Mouse (Mus musculus): Measurements from ENCODE around the gene Slc47a1. TPM values are rescaled to one million over a fixed set of nuclear protein-coding genes. Genes with fewer than 3 reads are reported as not detected.
A peak's percentile ranks its signal among the peaks of the same experiment; 100 is the strongest.

The Slc47a1 gene
- polyA plus RNA-seq, 1 experiment from 2014 or later = 0.11 TPM

- 63% methylated on average over 6 of the region's 6 CpGs for WGBS
Measured at GRCm38 (mm10) chr11:61388012-61388411, 9.9 kb upstream of the Slc47a1 start.

DNA sequence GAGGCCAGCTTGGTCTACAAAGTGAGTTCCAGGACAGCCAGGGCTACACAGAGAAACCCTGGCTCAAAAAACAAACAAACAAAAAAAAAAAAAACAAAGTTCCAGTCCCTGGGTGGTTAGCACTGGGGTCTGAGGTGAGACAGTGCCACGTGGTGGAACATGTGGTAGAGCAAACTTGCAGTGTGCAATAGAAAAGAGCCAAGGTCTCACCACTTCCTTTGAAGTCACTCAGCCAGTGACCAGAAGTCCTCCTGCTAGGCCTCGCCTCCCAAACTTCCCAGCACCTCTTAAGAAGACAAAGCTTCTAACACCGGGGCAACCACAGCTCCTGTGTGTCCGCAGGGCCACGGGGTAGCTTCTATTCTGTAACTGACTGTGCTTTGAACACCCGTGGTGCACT lies 9.1 kb upstream of the Slc47a1 start:
- ATAC-seq (replicated peaks; ENCODE audit: low FRiP score) = no peak

More at GRCm38 (mm10) chr11:61388012-61388411, 9.9 kb upstream of the Slc47a1 start:
- Histone ChIP-seq H3K9me3 (ENCODE audit: control insufficient read depth, low read length) (no peaks in the 10 kb centered on the region), H3K4me3 (ENCODE audit: low read depth, low read length) (no peak overlapping the region), H3K9ac (ENCODE audit: low read length) (no peak overlapping the region), H3K36me3 (ENCODE audit: control insufficient read depth, insufficient read depth, low read length) (no peaks in the 10 kb centered on the region), H3K27ac (ENCODE audit: low read depth, low read length) (no peak overlapping the region), H3K4me1 (replicated peaks; ENCODE audit: control insufficient read depth, insufficient read depth, low read length) (no peaks in the 10 kb centered on the region), H3K27me3 (ENCODE audit: control insufficient read depth, insufficient read depth, low read length) (no peaks in the 10 kb centered on the region), H3K4me2 (ENCODE audit: low read depth, low read length, severe bottlenecking) (no peak overlapping the region)
- peak; percentile 68 for DNase-seq (ENCODE audit: low spot score)
- no peak for ATAC-seq (replicated peaks; ENCODE audit: low FRiP score)

GRCm38 (mm10) chr11:61385725-61386124 lies 7.6 kb upstream of the Slc47a1 start:
- no peak for ATAC-seq (replicated peaks; ENCODE audit: low FRiP score)
- H3K27me3 ChIP-seq (ENCODE audit: control insufficient read depth, insufficient read depth, low read length) = no peaks in the 10 kb centered on the region
- H3K9ac ChIP-seq (ENCODE audit: low read length) = no peak overlapping the region
- no peak for DNase-seq (ENCODE audit: low spot score)
- no peak overlapping the region for H3K27ac ChIP-seq (ENCODE audit: low read depth, low read length)
- 88% methylated on average over 4 of the region's 4 CpGs for WGBS
- no peak overlapping the region for H3K4me3 ChIP-seq (ENCODE audit: low read depth, low read length)
- H3K4me1 ChIP-seq (replicated peaks; ENCODE audit: control insufficient read depth, insufficient read depth, low read length) = no peaks in the 10 kb centered on the region
- no peaks in the 10 kb centered on the region for H3K36me3 ChIP-seq (ENCODE audit: control insufficient read depth, insufficient read depth, low read length)
- no peak overlapping the region for H3K4me2 ChIP-seq (ENCODE audit: low read depth, low read length, severe bottlenecking)
- no peaks in the 10 kb centered on the region for H3K9me3 ChIP-seq (ENCODE audit: control insufficient read depth, low read length)

More for the DNA sequence above, 9.1 kb upstream of the Slc47a1 start:
- Histone ChIP-seq H3K9me3 (ENCODE audit: control insufficient read depth, low read length) (no peaks in the 10 kb centered on the region), H3K27ac (ENCODE audit: low read depth, low read length) (no peak overlapping the region), H3K4me2 (ENCODE audit: low read depth, low read length, severe bottlenecking) (no peak overlapping the region), H3K9ac (ENCODE audit: low read length) (no peak overlapping the region), H3K36me3 (ENCODE audit: control insufficient read depth, insufficient read depth, low read length) (no peaks in the 10 kb centered on the region), H3K4me3 (ENCODE audit: low read depth, low read length) (no peak overlapping the region), H3K27me3 (ENCODE audit: control insufficient read depth, insufficient read depth, low read length) (no peaks in the 10 kb centered on the region), H3K4me1 (replicated peaks; ENCODE audit: control insufficient read depth, insufficient read depth, low read length) (no peaks in the 10 kb centered on the region)
- WGBS = 73% methylated on average over 6 of the region's 6 CpGs
- DNase-seq (ENCODE audit: low spot score) = no peak

- Histone ChIP-seq H3K9ac (ENCODE audit: low read length) (no peak overlapping the region), H3K4me1 (replicated peaks; ENCODE audit: control insufficient read depth, insufficient read depth, low read length) (peaks cover 4% of the 10 kb centered on the region), H3K4me3 (ENCODE audit: low read depth, low read length) (no peak overlapping the region), H3K27ac (ENCODE audit: low read depth, low read length) (no peak overlapping the region), H3K36me3 (ENCODE audit: control insufficient read depth, insufficient read depth, low read length) (no peaks in the 10 kb centered on the region), H3K27me3 (ENCODE audit: control insufficient read depth, insufficient read depth, low read length) (peaks cover 17% of the 10 kb centered on the region), H3K9me3 (ENCODE audit: control insufficient read depth, low read length) (no peaks in the 10 kb centered on the region), H3K4me2 (ENCODE audit: low read depth, low read length, severe bottlenecking) (no peak overlapping the region)
- no peak for ATAC-seq (replicated peaks; ENCODE audit: low FRiP score)
- 90% methylated on average over 1 of the region's 1 CpGs for WGBS
- DNase-seq (ENCODE audit: low spot score) = no peak
Measured at GRCm38 (mm10) chr11:61381272-61381671, 3.1 kb upstream of the Slc47a1 start.

DNA sequence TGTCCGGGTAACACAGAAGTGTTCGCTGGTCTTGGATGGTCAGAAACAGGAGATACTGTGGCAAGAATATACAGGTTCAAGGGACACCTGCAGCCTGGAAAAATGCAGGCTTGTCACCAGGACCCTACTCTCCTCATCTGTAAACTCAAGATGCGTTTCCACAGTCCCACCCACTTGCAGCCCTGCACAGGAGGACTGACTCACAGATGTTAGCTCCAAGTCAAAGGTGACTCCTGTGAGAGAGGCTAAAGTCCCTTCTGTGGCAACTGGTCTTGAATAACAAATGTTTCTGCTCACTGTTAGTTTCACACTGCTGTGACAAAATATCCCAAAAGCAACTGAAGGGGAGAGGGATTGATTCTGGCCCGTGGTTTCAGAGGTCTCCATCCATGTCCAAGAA lies 506 bp upstream of the Slc47a1 start:
- H3K27ac ChIP-seq (ENCODE audit: low read depth, low read length) = no peak overlapping the region
- 74% methylated on average over 4 of the region's 4 CpGs for WGBS
- no peaks in the 10 kb centered on the region for H3K9me3 ChIP-seq (ENCODE audit: control insufficient read depth, low read length)
- H3K36me3 ChIP-seq (ENCODE audit: control insufficient read depth, insufficient read depth, low read length) = no peaks in the 10 kb centered on the region
- H3K9ac ChIP-seq (ENCODE audit: low read length) = no peak overlapping the region
- H3K27me3 ChIP-seq (ENCODE audit: control insufficient read depth, insufficient read depth, low read length) = peaks cover 17% of the 10 kb centered on the region
- ATAC-seq (replicated peaks; ENCODE audit: low FRiP score) (no peak), DNase-seq (ENCODE audit: low spot score) (no peak)
- peaks cover 4% of the 10 kb centered on the region for H3K4me1 ChIP-seq (replicated peaks; ENCODE audit: control insufficient read depth, insufficient read depth, low read length)
- H3K4me2 ChIP-seq (ENCODE audit: low read depth, low read length, severe bottlenecking) = no peak overlapping the region
- no peak overlapping the region for H3K4me3 ChIP-seq (ENCODE audit: low read depth, low read length)

- 92% methylated on average over 2 of the region's 2 CpGs for WGBS
- DNase-seq (ENCODE audit: low spot score) = no peak
- H3K9me3 ChIP-seq (ENCODE audit: control insufficient read depth, low read length) = no peaks in the 10 kb centered on the region
- no peaks in the 10 kb centered on the region for H3K36me3 ChIP-seq (ENCODE audit: control insufficient read depth, insufficient read depth, low read length)
- H3K9ac ChIP-seq (ENCODE audit: low read length) = no peak overlapping the region
- H3K4me1 ChIP-seq (replicated peaks; ENCODE audit: control insufficient read depth, insufficient read depth, low read length) = no peaks in the 10 kb centered on the region
- H3K27ac ChIP-seq (ENCODE audit: low read depth, low read length) = no peak overlapping the region
- no peak overlapping the region for H3K4me2 ChIP-seq (ENCODE audit: low read depth, low read length, severe bottlenecking)
- H3K27me3 ChIP-seq (ENCODE audit: control insufficient read depth, insufficient read depth, low read length) = no peaks in the 10 kb centered on the region
- no peak for ATAC-seq (replicated peaks; ENCODE audit: low FRiP score)
- no peak overlapping the region for H3K4me3 ChIP-seq (ENCODE audit: low read depth, low read length)
Measured at GRCm38 (mm10) chr11:61368668-61369067, 9.5 kb downstream of the Slc47a1 start.

GRCm38 (mm10) chr11:61366517-61367273 lies 11.4 kb downstream of the Slc47a1 start:
- Histone ChIP-seq H3K27me3 (ENCODE audit: control insufficient read depth, insufficient read depth, low read length) (no peaks in the 10 kb centered on the region), H3K4me1 (replicated peaks; ENCODE audit: control insufficient read depth, insufficient read depth, low read length) (no peaks in the 10 kb centered on the region), H3K9ac (ENCODE audit: low read length) (no peak overlapping the region), H3K9me3 (ENCODE audit: control insufficient read depth, low read length) (no peaks in the 10 kb centered on the region), H3K36me3 (ENCODE audit: control insufficient read depth, insufficient read depth, low read length) (no peaks in the 10 kb centered on the region), H3K4me2 (ENCODE audit: low read depth, low read length, severe bottlenecking) (no peak overlapping the region), H3K4me3 (ENCODE audit: low read depth, low read length) (no peak overlapping the region), H3K27ac (ENCODE audit: low read depth, low read length) (no peak overlapping the region)
- 91% methylated on average over 9 of the region's 9 CpGs for WGBS
- ATAC-seq (replicated peaks; ENCODE audit: low FRiP score) (no peak), DNase-seq (ENCODE audit: low spot score) (no peak)

DNA sequence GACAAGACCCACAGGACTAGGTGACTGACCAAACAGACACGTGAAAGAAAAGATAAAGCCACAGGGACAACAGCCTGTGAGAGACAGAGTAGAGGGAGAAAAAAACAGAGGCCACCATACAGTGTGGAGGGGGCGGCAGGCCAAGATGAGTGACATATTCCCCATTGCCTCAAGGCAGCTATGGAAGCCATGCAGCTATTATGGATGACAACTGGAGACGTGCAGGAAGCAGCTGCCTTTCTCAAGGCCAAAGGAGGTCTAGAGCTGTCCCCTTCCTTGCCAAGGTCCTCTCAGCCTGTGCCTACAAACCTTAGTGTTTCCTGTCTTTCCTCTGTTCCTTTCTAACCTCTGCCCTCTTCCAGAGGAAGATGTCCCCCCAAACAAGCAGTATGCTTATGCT lies 12.2 kb downstream of the Slc47a1 start:
- no peaks in the 10 kb centered on the region for H3K4me1 ChIP-seq (replicated peaks; ENCODE audit: control insufficient read depth, insufficient read depth, low read length)
- no peak overlapping the region for H3K9ac ChIP-seq (ENCODE audit: low read length)
- H3K9me3 ChIP-seq (ENCODE audit: control insufficient read depth, low read length) = no peaks in the 10 kb centered on the region
- no peak overlapping the region for H3K4me2 ChIP-seq (ENCODE audit: low read depth, low read length, severe bottlenecking)
- H3K27ac ChIP-seq (ENCODE audit: low read depth, low read length) = no peak overlapping the region
- 85% methylated on average over 3 of the region's 3 CpGs for WGBS
- DNase-seq (ENCODE audit: low spot score) (no peak), ATAC-seq (replicated peaks; ENCODE audit: low FRiP score) (no peak)
- no peak overlapping the region for H3K4me3 ChIP-seq (ENCODE audit: low read depth, low read length)
- no peaks in the 10 kb centered on the region for H3K27me3 ChIP-seq (ENCODE audit: control insufficient read depth, insufficient read depth, low read length)
- H3K36me3 ChIP-seq (ENCODE audit: control insufficient read depth, insufficient read depth, low read length) = no peaks in the 10 kb centered on the region

DNA sequence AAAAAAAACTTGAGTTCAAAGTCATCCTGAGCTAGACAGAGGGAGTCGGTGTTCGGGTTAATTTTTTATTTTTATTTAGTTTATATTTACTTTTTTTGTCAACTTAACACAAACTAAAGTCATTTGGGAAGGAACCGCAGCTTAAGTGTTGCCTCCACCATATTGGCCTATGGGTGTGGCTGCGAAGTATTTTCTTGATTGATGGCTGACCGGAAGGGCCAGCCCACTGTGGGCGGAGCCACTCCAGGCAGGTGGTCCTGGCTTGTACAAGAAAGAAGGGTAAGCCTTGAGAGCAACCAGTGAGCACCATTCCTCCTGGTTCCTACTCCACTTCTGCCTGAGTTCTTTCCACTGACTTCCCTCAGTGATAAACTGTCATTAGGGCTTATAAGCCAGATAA lies 14.0 kb downstream of the Slc47a1 start:
- H3K4me2 ChIP-seq (ENCODE audit: low read depth, low read length, severe bottlenecking) = no peak overlapping the region
- no peaks in the 10 kb centered on the region for H3K36me3 ChIP-seq (ENCODE audit: control insufficient read depth, insufficient read depth, low read length)
- 87% methylated on average over 6 of the region's 6 CpGs for whole genome bisulfite sequencing
- no peaks in the 10 kb centered on the region for H3K27me3 ChIP-seq (ENCODE audit: control insufficient read depth, insufficient read depth, low read length)
- no peak overlapping the region for H3K4me3 ChIP-seq (ENCODE audit: low read depth, low read length)
- H3K9ac ChIP-seq (ENCODE audit: low read length) = no peak overlapping the region
- no peaks in the 10 kb centered on the region for H3K4me1 ChIP-seq (replicated peaks; ENCODE audit: control insufficient read depth, insufficient read depth, low read length)
- H3K27ac ChIP-seq (ENCODE audit: low read depth, low read length) = no peak overlapping the region
- no peaks in the 10 kb centered on the region for H3K9me3 ChIP-seq (ENCODE audit: control insufficient read depth, low read length)
- ATAC-seq (replicated peaks; ENCODE audit: low FRiP score) = no peak
- DNase-seq (ENCODE audit: low spot score) = no peak

All from forebrain, embryonic 11.5 days (tissue).